Mouse (Mus musculus) gastrocnemius, adult 8-10 months (tissue): Measurements from ENCODE around the gene Kiss1. TPM values are rescaled to one million over a fixed set of nuclear protein-coding genes. Genes with fewer than 3 reads are reported as not detected.

Source experiments
- DNase-seq, 2 experiments: peaks; one replicate each; pipeline ENCODE4 v3.0.0; 2022; ENCODE audit warnings: low spot score in 2 of 2
- total RNA-seq, 4 experiments: library from RNA; stranded (reverse); gene quantifications; 2 replicates each; pipeline ENCODE4 v1.2.4; 2022

Kiss1 gene
- total RNA-seq, 4 experiments from 2014 or later = not detected

GRCm38 (mm10) chr1:133362103-133362502 lies 40.4 kb downstream of the Kiss1 start:
- no peak for DNase-seq

- peak; percentile 51 to 56 for DNase-seq
Measured at GRCm38 (mm10) chr1:133363276-133364021, 41.8 kb downstream of the Kiss1 start, which contains the start of gene Etnk2. Etnk2 (plus strand) TSS chr1:133363572.

GRCm38 (mm10) chr1:133364022-133364630 lies 42.5 kb downstream of the Kiss1 start:
- DNase-seq = no peak

GRCm38 (mm10) chr1:133364890-133365289 lies 43.2 kb downstream of the Kiss1 start:
- no peak for DNase-seq

GRCm38 (mm10) chr1:133366951-133367605 lies 45.4 kb downstream of the Kiss1 start:
- no peak for DNase-seq

GRCm38 (mm10) chr1:133367606-133368488 lies 46.2 kb downstream of the Kiss1 start:
- DNase-seq = no peak

- DNase-seq = no peak
Measured at GRCm38 (mm10) chr1:133368644-133369043, 47.0 kb downstream of the Kiss1 start.

GRCm38 (mm10) chr1:133370352-133370751 lies 48.7 kb downstream of the Kiss1 start:
- DNase-seq = no peak

GRCm38 (mm10) chr1:133371431-133371830 lies 49.8 kb downstream of the Kiss1 start:
- no peak for DNase-seq

GRCm38 (mm10) chr1:133372113-133372512 lies 50.4 kb downstream of the Kiss1 start:
- DNase-seq = no peak

GRCm38 (mm10) chr1:133375696-133376346 lies 54.1 kb downstream of the Kiss1 start:
- DNase-seq = no peak

- DNase-seq = no peak
Measured at GRCm38 (mm10) chr1:133377547-133377946, 55.9 kb downstream of the Kiss1 start.

Other genes with a start within 250 kb of the Kiss1 start
- gene Ppp1r15b, start 190.7 kb upstream of the Kiss1 start, total RNA-seq = 10 to 100 TPM; 14.8 to 18.2 (median 16.3) TPM
- gene Plekha6, start 157.7 kb upstream of the Kiss1 start, total RNA-seq = 10 to 100 TPM in 3 of 4 experiments, 1 to 10 TPM in 1; 6.6 to 15.1 (median 11.8) TPM
- gene Golt1a, start 12.1 kb upstream of the Kiss1 start, total RNA-seq = not detected
- gene Ren1, start 28.6 kb downstream of the Kiss1 start, total RNA-seq = not detected
- gene Etnk2, start 41.7 kb downstream of the Kiss1 start, total RNA-seq = under 1 TPM in 3 of 4 experiments, not detected in 1; 0.15 to 0.64 (median 0.40) TPM
- gene Sox13, start 102.5 kb downstream of the Kiss1 start, total RNA-seq = 1 to 10 TPM; 4.0 to 8.7 (median 6.7) TPM